Mouse (Mus musculus) ES-E14 (cell line): Measurements from ENCODE around the gene Zmynd12. TPM values are rescaled to one million over a fixed set of nuclear protein-coding genes. Genes with fewer than 3 reads are reported as not detected.

Source experiments
- DNase-seq: peaks from one replicate; pipeline ENCODE4 v3.0.0-alpha.2; 2013; ENCODE audit warnings: low read depth, low spot score
- H3K27ac ChIP-seq: 2 replicates; pipeline ENCODE4 v1.5.1; 2012; ENCODE audit warnings: low read depth, mild to moderate bottlenecking, low read length, moderate library complexity, mixed read lengths; ENCODE audit not compliant: poor library complexity, insufficient read depth, severe bottlenecking
- H3K36me3 ChIP-seq: 2 replicates; pipeline ENCODE4 v1.6.1; 2012; ENCODE audit warnings: mild to moderate bottlenecking, low read length, moderate library complexity, mixed read lengths; ENCODE audit not compliant: control insufficient read depth, poor library complexity, insufficient read depth, severe bottlenecking
- H3K4me1 ChIP-seq, 2 experiments: fragments of 150-350 bp in 1 of 2; sonication (generic) in 1 of 2; 2 replicates each; pipeline ENCODE4 v1.6.1; 2012; ENCODE audit warnings: low read length in 2 of 2, mild to moderate bottlenecking in 1 of 2, mixed read lengths in 1 of 2; ENCODE audit not compliant: control insufficient read depth in 2 of 2, insufficient read depth in 2 of 2, poor library complexity in 1 of 2
- H3K4me3 ChIP-seq, 2 experiments: fragments of 150-350 bp in 1 of 2; sonication (generic) in 1 of 2; 2 replicates each; pipeline ENCODE4 v1.5.1; 2012; ENCODE audit warnings: low read length in 2 of 2, low read depth in 1 of 2, mild to moderate bottlenecking in 1 of 2, mixed read lengths in 1 of 2; ENCODE audit not compliant: insufficient read depth in 1 of 2, poor library complexity in 1 of 2, severe bottlenecking in 1 of 2
- H3K9ac ChIP-seq: 2 replicates; pipeline ENCODE4 v1.6.1; 2012; ENCODE audit warnings: low read depth, mild to moderate bottlenecking, low read length, mixed read lengths; ENCODE audit not compliant: poor library complexity, insufficient read depth, severe bottlenecking
- H3K9me3 ChIP-seq: fragments of 150-350 bp; sonication (generic); 2 replicates; pipeline ENCODE4 v1.6.1; 2012; ENCODE audit warnings: low read depth, mild to moderate bottlenecking, low read length; ENCODE audit not compliant: control insufficient read depth, insufficient read depth
- CHD2 ChIP-seq: IDR thresholded peaks from 2 replicates; pipeline ENCODE4 v1.6.1; 2014; ENCODE audit warnings: mild to moderate bottlenecking, low read depth, low read length, inconsistent platforms
- HCFC1 ChIP-seq: IDR thresholded peaks from 2 replicates; pipeline ENCODE4 v1.6.1; 2012; ENCODE audit warnings: low read length, inconsistent platforms, borderline replicate concordance; ENCODE audit not compliant: insufficient read depth
- MAFK ChIP-seq: IDR thresholded peaks from 2 replicates; pipeline ENCODE4 v1.6.1; 2014; ENCODE audit warnings: mild to moderate bottlenecking, low read depth, low read length, inconsistent platforms; ENCODE audit not compliant: insufficient read depth
- ZC3H11A ChIP-seq: IDR thresholded peaks from 2 replicates; pipeline ENCODE4 v1.6.1; 2012; ENCODE audit warnings: low read depth, mild to moderate bottlenecking, inconsistent platforms, low read length, borderline replicate concordance
- ZNF384 ChIP-seq: IDR thresholded peaks from 2 replicates; pipeline ENCODE4 v1.6.1; 2012; ENCODE audit warnings: low read depth, low read length, inconsistent platforms
- in situ Hi-C, 2 experiments: fragments of 600-800 bp; cut with MboI; formaldehyde crosslinking; loops; one replicate each; pipeline ENCODE4 v1.15.1; 2025; ENCODE audit warnings: low sequenced_read_pairs in 2 of 2, inconsistent platforms in 1 of 2; ENCODE audit not compliant: unreplicated experiment in 2 of 2
- total RNA-seq: library from RNA; depleted of rRNA; stranded (reverse); fragments of 300-350 nt; gene quantifications from 2 replicates; pipeline ENCODE4 v1.2.3, GENCODE M21; 2012

The Zmynd12 gene
- total RNA-seq, 1 experiment = not detected

DNA sequence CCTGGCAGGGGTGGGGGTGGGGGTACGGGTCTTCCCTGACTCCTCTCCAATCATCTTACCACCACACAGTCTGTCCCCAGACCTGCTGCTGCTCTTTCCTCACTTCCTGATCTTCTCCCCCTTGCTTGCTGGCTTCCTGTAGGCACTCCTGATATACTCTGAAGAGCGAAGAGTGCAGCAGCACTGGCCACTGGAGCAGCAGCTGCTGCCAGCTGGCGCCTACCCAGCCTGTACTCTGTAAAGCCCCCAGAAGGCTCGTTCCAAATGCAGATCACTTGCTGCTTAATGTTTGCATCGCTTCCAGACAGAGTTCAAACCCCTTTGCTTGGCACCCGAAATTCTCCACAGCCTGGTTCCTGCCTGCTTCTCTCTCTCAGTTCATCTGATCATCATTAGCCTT is 9.8 kb upstream of the Zmynd12 start:
- Histone ChIP-seq H3K36me3 (no peaks in the 10 kb centered on the region), H3K27ac (no peak overlapping the region), H3K4me3 (no peak overlapping the region), H3K4me1 (peaks cover 2 to 11% of the 10 kb centered on the region in 2 experiments; a peak in 2 of 4 replicates), H3K9ac (no peak overlapping the region), H3K9me3 (no peaks in the 10 kb centered on the region)
- TF ChIP-seq ZNF384 = no peak
- no peak for TF ChIP-seq HCFC1
- no peak for TF ChIP-seq MAFK
- TF ChIP-seq CHD2 = no peak
- TF ChIP-seq ZC3H11A = no peak
- in situ Hi-C loops = no loop called here
- DNase-seq = no peak

DNA sequence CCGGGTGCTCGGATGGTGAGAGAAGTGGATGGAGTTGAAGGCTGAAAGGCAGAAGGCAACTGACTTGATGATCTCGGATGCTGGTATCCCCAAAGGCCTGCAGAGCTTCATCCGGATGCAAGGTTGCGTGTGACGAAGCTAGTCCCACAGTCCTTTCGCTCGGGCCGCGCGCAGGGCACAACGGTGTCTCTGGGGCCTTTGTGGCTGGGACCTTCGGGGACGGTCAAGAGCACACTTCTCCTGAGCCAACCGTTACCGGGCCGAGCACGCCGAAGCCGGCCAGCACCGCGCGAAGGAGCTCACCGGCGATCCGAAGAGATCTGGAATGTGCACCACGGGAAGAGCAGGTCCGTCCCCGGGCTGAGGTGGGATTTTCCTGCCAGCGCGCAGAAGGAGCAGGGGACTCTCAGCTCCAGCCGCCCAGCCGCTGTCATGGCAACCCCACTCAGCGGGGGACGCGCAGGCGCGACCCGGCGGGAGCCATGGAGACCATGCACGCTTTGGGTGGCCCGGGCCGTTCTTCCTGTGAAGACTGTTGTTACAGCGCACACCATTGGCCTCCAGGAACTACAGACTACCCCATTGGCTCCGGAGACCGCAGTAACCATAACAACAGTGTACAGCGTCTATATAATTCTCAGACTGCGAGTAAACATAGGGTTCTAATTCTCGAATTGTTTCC is 7.4 kb upstream of the Zmynd12 start, which contains the start of gene Ccdc30:
Ccdc30 (minus strand) TSS at position 450 of the 682 bp plus-strand sequence.
- Histone ChIP-seq H3K27ac (no peak within 1 kb of the TSS), H3K4me1 (peaks cover 2 to 11% of the 10 kb centered on the region in 2 experiments; a peak in 2 of 4 replicates), H3K36me3 (0 out of 2 replicates have a peak, but pooled peaks cover 2% of the 10 kb centered on the region), H3K9ac (peak within 1 kb of the TSS; percentile 78), H3K9me3 (no peaks in the 10 kb centered on the region), H3K4me3 (peak within 1 kb of the TSS; percentile 50 to 78)
- in situ Hi-C loops = no loop called here
- TF ChIP-seq HCFC1 (0 out of 2 replicates have a peak, but pooled peaks have one; percentile 5), CHD2 (no peak)
- peak; percentile 91 for DNase-seq

DNA sequence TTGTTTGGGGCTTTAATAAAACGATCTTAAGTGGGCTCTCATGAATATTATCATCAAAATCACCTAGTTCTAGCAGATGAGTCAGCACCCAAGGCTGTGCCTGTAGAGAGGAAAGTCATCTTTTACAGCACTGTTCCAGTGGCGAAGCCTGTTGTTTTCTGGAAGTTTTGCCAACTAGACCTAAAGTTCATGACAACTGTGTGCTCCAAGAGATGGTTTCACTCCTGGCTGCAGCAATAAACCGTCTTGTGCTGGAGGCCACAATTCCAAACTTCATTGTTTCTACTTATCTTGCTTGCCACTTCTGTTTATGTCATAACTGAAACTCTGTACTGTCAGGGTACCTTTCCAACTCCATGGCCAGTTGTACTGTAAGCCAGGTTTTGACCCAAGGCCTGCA is 5.3 kb upstream of the Zmynd12 start:
- Histone ChIP-seq H3K4me1 (peaks cover 0 to 8% of the 10 kb centered on the region in 2 experiments; a peak in 2 of 4 replicates), H3K36me3 (0 out of 2 replicates have a peak, but pooled peaks cover 2% of the 10 kb centered on the region), H3K9me3 (no peaks in the 10 kb centered on the region), H3K27ac (no peak overlapping the region), H3K4me3 (no peak overlapping the region), H3K9ac (no peak overlapping the region)
- no peak for DNase-seq
- in situ Hi-C loops = no loop called here
- TF ChIP-seq ZNF384 (no peak), MAFK (no peak), CHD2 (no peak), HCFC1 (no peak), ZC3H11A (no peak)

DNA sequence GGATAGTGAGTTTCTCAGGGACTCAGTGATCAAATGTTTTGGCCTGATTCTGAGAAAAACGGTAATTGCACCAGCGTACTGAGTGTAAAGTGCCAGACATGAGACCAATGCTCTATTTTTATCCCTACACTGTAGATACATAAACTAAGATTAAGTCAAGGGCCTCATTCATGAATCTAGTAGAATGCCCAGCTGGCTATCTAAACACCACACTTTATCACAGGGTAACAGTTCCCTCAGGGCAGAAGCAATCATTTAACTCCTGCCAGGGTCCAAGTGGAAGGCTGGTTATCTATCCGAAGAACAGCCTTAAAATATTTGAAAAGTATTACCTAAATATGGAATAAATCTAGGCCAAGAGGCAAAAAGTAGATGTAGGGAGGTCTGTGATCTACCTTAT is 4.7 kb upstream of the Zmynd12 start:
- Histone ChIP-seq H3K9me3 (no peaks in the 10 kb centered on the region), H3K27ac (no peak overlapping the region), H3K36me3 (0 out of 2 replicates have a peak, but pooled peaks cover 2% of the 10 kb centered on the region), H3K4me3 (no peak overlapping the region), H3K4me1 (peaks cover 0 to 5% of the 10 kb centered on the region in 2 experiments; a peak in 2 of 4 replicates), H3K9ac (no peak overlapping the region)
- no peak for DNase-seq
- no peak for TF ChIP-seq ZNF384
- TF ChIP-seq CHD2 = no peak
- TF ChIP-seq HCFC1 = no peak
- no peak for TF ChIP-seq ZC3H11A
- TF ChIP-seq MAFK = no peak
- in situ Hi-C loops = no loop called here
